Mouse (Mus musculus) limb, embryonic 12.5 days (tissue): ENCODE data around the gene Fzd10. TPM values are rescaled to one million over a fixed set of nuclear protein-coding genes. Genes with fewer than 3 reads are reported as not detected.

Experiments used
- ATAC-seq: fragments of 200-750 bp; cut with Nextera tagmentation; 2 replicates; pipeline ENCODE4 v1.8.0; 2017; ENCODE audit warnings: low read depth, moderate TSS enrichment; ENCODE audit not compliant: insufficient number of reproducible peaks, insufficient read depth, low FRiP score, low TSS enrichment
- H3K27ac ChIP-seq: fragments of 300-500 bp; sonication (generic); 2 replicates; pipeline ENCODE4 v1.5.1; 2016; ENCODE audit warnings: mild to moderate bottlenecking, moderate library complexity
- H3K27me3 ChIP-seq: fragments of 300-500 bp; sonication (generic); 2 replicates; pipeline ENCODE4 v1.6.1; 2016; ENCODE audit warnings: mild to moderate bottlenecking, moderate library complexity
- H3K36me3 ChIP-seq: fragments of 300-500 bp; sonication (generic); 2 replicates; pipeline ENCODE4 v1.6.1; 2016; ENCODE audit warnings: mild to moderate bottlenecking, moderate library complexity
- H3K4me1 ChIP-seq: fragments of 300-500 bp; sonication (generic); replicated peaks from 2 replicates; pipeline ENCODE4 v1.6.1; 2016
- H3K4me2 ChIP-seq: fragments of 300-500 bp; sonication (generic); 2 replicates; pipeline ENCODE4 v1.6.1; 2016; ENCODE audit warnings: mild to moderate bottlenecking, moderate library complexity
- H3K4me3 ChIP-seq: fragments of 300-500 bp; sonication (generic); replicated peaks from 2 replicates; pipeline ENCODE4 v1.5.1; 2016; ENCODE audit warnings: mild to moderate bottlenecking
- H3K9ac ChIP-seq: fragments of 300-500 bp; sonication (generic); replicated peaks from 2 replicates; pipeline ENCODE4 v1.6.1; 2016; ENCODE audit warnings: mild to moderate bottlenecking, moderate library complexity
- H3K9me3 ChIP-seq: fragments of 300-500 bp; sonication (generic); 2 replicates; pipeline ENCODE4 v1.6.1; 2016; ENCODE audit warnings: mild to moderate bottlenecking, moderate library complexity
- WGBS: fragments of 180-500 bp; shearing (Covaris S2); methylation state at CpG from one replicate; pipeline ENCODE4 v1.1.7; 2016; 5-methylcytosine and 5-hydroxymethylcytosine counted together
- polyA plus RNA-seq: library from polyadenylated mRNA; unstranded; fragments of >200 nt; fragmentation: Nextera tagmentation; extraction: Ambion mirVana; gene quantifications from 2 replicates; pipeline ENCODE4 v1.2.1, GENCODE M21; 2016

Fzd10 gene
- polyA plus RNA-seq, 1 experiment from 2014 or later: 12.5 TPM

- WGBS: 57% methylated on average over 9 of the region's 9 CpGs
- Histone ChIP-seq H3K36me3 (no peaks in the 10 kb centered on the region), H3K27me3 (no peaks in the 10 kb centered on the region), H3K27ac (peak overlapping the region; percentile 35; the same call in 1 of the 2 replicates), H3K4me3 (no peak overlapping the region), H3K4me1 (peaks cover 14% of the 10 kb centered on the region), H3K4me2 (no peak overlapping the region), H3K9me3 (no peaks in the 10 kb centered on the region), H3K9ac (no peak overlapping the region)
- no peak for ATAC-seq
Observed at GRCm38 (mm10) chr5:128638716-128639115, 38.1 kb downstream of the Fzd10 start.

DNA sequence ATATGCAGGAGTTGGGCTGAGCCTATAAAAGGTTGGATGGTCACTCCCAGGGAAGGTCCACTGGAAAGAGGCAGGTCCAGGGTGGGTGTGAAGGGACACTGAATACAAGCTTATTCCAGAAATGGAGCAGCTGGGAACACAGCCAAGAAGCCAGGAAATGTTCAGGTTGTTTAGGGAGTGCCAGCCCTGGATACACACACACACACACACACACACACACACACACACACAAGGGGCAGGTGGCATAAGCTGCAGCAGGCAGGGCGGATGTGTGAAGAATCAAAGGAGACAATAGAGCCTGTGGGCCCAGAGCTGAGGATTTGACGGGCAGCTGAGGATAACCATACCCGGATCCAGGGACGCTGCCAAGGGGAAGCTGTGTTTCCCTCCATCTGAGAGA lies 42.4 kb downstream of the Fzd10 start:
- Histone ChIP-seq H3K27me3 (0 out of 2 replicates have a peak, but pooled peaks cover 3% of the 10 kb centered on the region), H3K9ac (no peak overlapping the region), H3K27ac (no peak overlapping the region), H3K4me1 (0 out of 2 replicates have a peak, but pooled peaks cover 6% of the 10 kb centered on the region), H3K9me3 (no peaks in the 10 kb centered on the region), H3K4me2 (no peak overlapping the region), H3K4me3 (no peak overlapping the region), H3K36me3 (no peaks in the 10 kb centered on the region)
- no peak for ATAC-seq
- 96% methylated on average over 4 of the region's 4 CpGs for WGBS

DNA sequence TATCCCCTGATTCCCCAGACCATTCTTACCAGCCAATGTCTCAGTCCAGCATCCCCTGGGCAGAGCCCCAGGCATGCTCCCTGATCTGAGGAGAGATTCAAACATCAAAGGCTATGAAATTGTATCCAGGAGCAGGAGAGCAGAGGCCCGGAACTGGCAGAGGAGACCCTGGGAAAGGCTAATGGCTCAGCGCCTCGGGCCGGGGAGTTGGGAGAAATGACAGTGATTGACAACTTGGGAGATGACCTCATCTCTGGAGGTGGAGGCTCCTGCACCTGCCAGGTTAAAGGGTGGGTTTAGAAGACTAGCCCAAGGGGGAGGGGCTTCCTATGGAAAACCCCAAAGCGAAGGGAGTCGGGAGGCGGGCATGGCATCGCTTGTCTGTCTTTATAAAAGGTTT lies 45.1 kb downstream of the Fzd10 start:
- Histone ChIP-seq H3K36me3 (no peaks in the 10 kb centered on the region), H3K4me2 (no peak overlapping the region), H3K9me3 (no peaks in the 10 kb centered on the region), H3K27ac (no peak overlapping the region), H3K4me3 (no peak overlapping the region), H3K9ac (no peak overlapping the region), H3K4me1 (no peaks in the 10 kb centered on the region), H3K27me3 (0 out of 2 replicates have a peak, but pooled peaks cover 3% of the 10 kb centered on the region)
- ATAC-seq: no peak
- WGBS: 44% methylated on average over 8 of the region's 8 CpGs

GRCm38 (mm10) chr5:128646286-128646685 lies 45.6 kb downstream of the Fzd10 start:
- no peak for ATAC-seq
- Histone ChIP-seq H3K4me1 (no peaks in the 10 kb centered on the region), H3K27me3 (0 out of 2 replicates have a peak, but pooled peaks cover 3% of the 10 kb centered on the region), H3K27ac (no peak overlapping the region), H3K9me3 (no peaks in the 10 kb centered on the region), H3K36me3 (no peaks in the 10 kb centered on the region), H3K4me3 (no peak overlapping the region), H3K9ac (no peak overlapping the region), H3K4me2 (no peak overlapping the region)
- WGBS: 76% methylated on average over 5 of the region's 5 CpGs

DNA sequence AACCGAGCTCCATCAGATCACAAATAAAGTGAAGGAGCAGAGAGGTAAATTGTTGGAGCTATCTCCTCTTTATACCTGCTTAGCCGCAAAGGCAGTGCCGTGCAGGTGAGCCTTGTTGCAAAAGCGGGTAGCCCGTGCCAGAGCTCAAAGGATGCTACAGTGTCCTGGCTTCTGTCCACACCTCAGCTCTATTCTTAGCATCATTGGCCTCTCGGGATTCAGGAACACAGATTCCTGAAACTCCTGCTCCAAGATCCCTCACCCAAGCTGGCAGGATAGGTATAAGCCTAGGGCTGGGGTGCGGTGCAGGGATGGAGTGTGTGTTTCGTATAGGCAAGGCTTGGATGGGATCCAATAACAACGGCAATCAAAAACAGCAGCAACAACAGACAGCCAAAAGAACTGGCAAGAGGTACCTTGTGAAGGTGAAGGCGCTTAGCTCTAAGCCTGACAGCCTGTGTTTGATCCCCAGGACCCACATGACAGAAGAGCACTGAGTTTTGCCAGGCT lies 46.6 kb downstream of the Fzd10 start:
- Histone ChIP-seq H3K9me3 (no peaks in the 10 kb centered on the region), H3K9ac (no peak overlapping the region), H3K27me3 (0 out of 2 replicates have a peak, but pooled peaks cover 3% of the 10 kb centered on the region), H3K27ac (no peak overlapping the region), H3K4me3 (no peak overlapping the region), H3K4me2 (no peak overlapping the region), H3K4me1 (no peaks in the 10 kb centered on the region), H3K36me3 (no peaks in the 10 kb centered on the region)
- 80% methylated on average over 10 of the region's 10 CpGs for WGBS
- ATAC-seq: no peak

- Histone ChIP-seq H3K4me1 (no peaks in the 10 kb centered on the region), H3K36me3 (no peaks in the 10 kb centered on the region), H3K4me2 (no peak overlapping the region), H3K27ac (no peak overlapping the region), H3K9ac (no peak overlapping the region), H3K4me3 (no peak overlapping the region), H3K9me3 (0 out of 2 replicates have a peak, but pooled peaks cover under 1% of the 10 kb centered on the region), H3K27me3 (0 out of 2 replicates have a peak, but pooled peaks cover 3% of the 10 kb centered on the region)
- 74% methylated on average over 11 of the region's 11 CpGs for WGBS
- ATAC-seq: no peak
Observed at GRCm38 (mm10) chr5:128649336-128649897, 48.8 kb downstream of the Fzd10 start.

Other genes starting within 250 kb of the Fzd10 start
- gene Tmem132d, start 167.8 kb upstream of the Fzd10 start, polyA plus RNA-seq: 0.51 TPM in 2 replicates
- gene Piwil1, start 101.7 kb downstream of the Fzd10 start, polyA plus RNA-seq: not detected in 2 replicates